Comparison of ENCODE assay signal across 9 mouse cellular contexts in genomic region chr17:55367464-55368207, GRCm38 (mm10).
DNase-seq lines count a peak whose midpoint lies in the region; ATAC-seq and TF ChIP-seq lines count a peak whose summit lies in the region.
"Had no signal": no experiment of that assay in that cellular context is flagged by ENCODE, and none has a peak within 500 bp of the region (broad histone marks: within the 10 kb centered on the region; RNA-seq: fewer than 3 reads in every experiment).

No protein-coding gene starts in this region.

- H3K4me3 ChIP-seq in embryonic facial prominence, embryonic 10.5 days: no peak overlapping the region
- H3K4me3 ChIP-seq in hindbrain, embryonic 16.5 days (ENCODE audit: low read length): no peak overlapping the region
- H3K4me3 ChIP-seq in limb, embryonic 13.5 days: no peak overlapping the region
- no peak overlapping the region for H3K4me3 ChIP-seq in lung, adult 2 months (replicated peaks; ENCODE audit: extremely low read depth, low read depth, low read length)
- H3K4me3 ChIP-seq: gastrocnemius, adult 2 months had no signal

- no peak overlapping the region for H3K4me2 ChIP-seq in hindbrain, embryonic 16.5 days (ENCODE audit: low read length)
- no peak overlapping the region for H3K4me2 ChIP-seq in limb, embryonic 13.5 days (replicated peaks)

- 73% methylated on average over 7 of the region's 7 CpGs for WGBS in embryonic facial prominence, embryonic 10.5 days
- WGBS in hindbrain, embryonic 16.5 days: 77% methylated on average over 7 of the region's 7 CpGs
- 59% methylated on average over 7 of the region's 7 CpGs for WGBS in limb, embryonic 13.5 days
- 79% methylated on average over 7 of the region's 7 CpGs for WGBS in lung, adult 2 months

- H3K36me3 ChIP-seq in embryonic facial prominence, embryonic 10.5 days (replicated peaks): no peaks in the 10 kb centered on the region
- no peaks in the 10 kb centered on the region for H3K36me3 ChIP-seq in hindbrain, embryonic 16.5 days (ENCODE audit: control insufficient read depth, insufficient read depth, low read length)
- no peaks in the 10 kb centered on the region for H3K36me3 ChIP-seq in limb, embryonic 13.5 days

- peaks cover 11% of the 10 kb centered on the region for H3K4me1 ChIP-seq in embryonic facial prominence, embryonic 10.5 days
- H3K4me1 ChIP-seq in hindbrain, embryonic 16.5 days (ENCODE audit: control insufficient read depth, insufficient read depth, low read depth, low read length): no peaks in the 10 kb centered on the region
- peaks cover 8% of the 10 kb centered on the region for H3K4me1 ChIP-seq in limb, embryonic 13.5 days
- H3K4me1 ChIP-seq in lung, adult 2 months (ENCODE audit: control insufficient read depth, insufficient read depth, low read length): no peaks in the 10 kb centered on the region

- no peaks in the 10 kb centered on the region for H3K27me3 ChIP-seq in embryonic facial prominence, embryonic 10.5 days (replicated peaks; ENCODE audit: low read depth, poor library complexity, severe bottlenecking)
- no peaks in the 10 kb centered on the region for H3K27me3 ChIP-seq in hindbrain, embryonic 16.5 days (replicated peaks; ENCODE audit: control insufficient read depth, insufficient read depth, low read length)
- no peaks in the 10 kb centered on the region for H3K27me3 ChIP-seq in limb, embryonic 13.5 days

- peak; percentile 70 for DNase-seq in brain, adult 2 months (ENCODE audit: low read depth, low spot score)
- DNase-seq in embryonic facial prominence, embryonic 10.5 days (ENCODE audit: low spot score): peak; percentile 25
- DNase-seq in kidney, adult 8-10 months: no peak
- no peak for DNase-seq in lung, adult 2 months
- DNase-seq: gastrocnemius, adult 2 months had no signal

- TF ChIP-seq CTCF in lung, adult 2 months (IDR thresholded peaks at IDR 0.05; ENCODE audit: insufficient read depth, low read length): no peak

- H3K9ac ChIP-seq in hindbrain, embryonic 16.5 days (ENCODE audit: low read depth, low read length): no peak overlapping the region
- no peak overlapping the region for H3K9ac ChIP-seq in limb, embryonic 13.5 days
- H3K9ac ChIP-seq: liver, embryonic 14.5 days had no signal

- H3K27ac ChIP-seq in embryonic facial prominence, embryonic 10.5 days (replicated peaks): peak overlapping the region; percentile 83
- no peak overlapping the region; the same call in 1 of the 2 replicates for H3K27ac ChIP-seq in hindbrain, embryonic 16.5 days (ENCODE audit: low read depth, low read length)
- 0 out of 2 replicates have a peak overlapping the region, but pooled peaks have one; percentile 28 for H3K27ac ChIP-seq in limb, embryonic 13.5 days
- H3K27ac ChIP-seq: gastrocnemius, adult 2 months; liver, embryonic 14.5 days had no signal

- H3K9me3 ChIP-seq in embryonic facial prominence, embryonic 10.5 days: no peaks in the 10 kb centered on the region
- H3K9me3 ChIP-seq in hindbrain, embryonic 16.5 days (ENCODE audit: control insufficient read depth, low read length): no peaks in the 10 kb centered on the region
- no peaks in the 10 kb centered on the region for H3K9me3 ChIP-seq in limb, embryonic 13.5 days

- no peak for TF ChIP-seq POLR2A in lung, adult 2 months (IDR thresholded peaks at IDR 0.05; ENCODE audit: borderline replicate concordance, extremely low read depth, low read depth, low read length)

- peak; percentile 96 for ATAC-seq in hindbrain, embryonic 16.5 days
- peak; percentile 72; the same call in 1 of the 2 replicates for ATAC-seq in limb, embryonic 13.5 days (ENCODE audit: low FRiP score, low read depth)
- ATAC-seq in erythroid progenitor cell, adult 5-6 weeks (replicated peaks; ENCODE audit: low FRiP score, poor library complexity, severe bottlenecking): no peak

Comparison
In these comparisons a context has a peak if more than half of its experiments do, and no peak if none do; other contexts are left out.
1. DNase-seq: peak in brain, adult 2 months (single experiment) and embryonic facial prominence, embryonic 10.5 days (single experiment); none in kidney, adult 8-10 months (0 of 2) and lung, adult 2 months (single experiment).